Mouse (Mus musculus) heart, embryonic 11.5 days (tissue): ENCODE measurements around the gene Rhobtb3. TPM values are rescaled to one million over a fixed set of nuclear protein-coding genes. Genes with fewer than 3 reads are reported as not detected.
"Not testable (repeated sequence)": the region's sequence is repeated elsewhere in the genome, so short reads cannot be mapped to it uniquely, and the experiment has no call there.

ENCODE experiments used
- ATAC-seq: fragments of 200-750 bp; cut with Nextera tagmentation; replicated peaks from 2 replicates; pipeline ENCODE4 v1.8.0; 2017; ENCODE audit warnings: moderate library complexity; ENCODE audit not compliant: insufficient number of reproducible peaks, low FRiP score, low TSS enrichment
- H3K27ac ChIP-seq: fragments of 300-500 bp; sonication (generic); 2 replicates; pipeline ENCODE4 v1.5.1; 2014; ENCODE audit warnings: mild to moderate bottlenecking, low read depth, low read length
- H3K27me3 ChIP-seq: fragments of 300-500 bp; sonication (generic); 2 replicates; pipeline ENCODE4 v1.6.1; 2014; ENCODE audit warnings: mild to moderate bottlenecking, low read length, mixed read lengths; ENCODE audit not compliant: control insufficient read depth, insufficient read depth
- H3K36me3 ChIP-seq: fragments of 300-500 bp; sonication (generic); 2 replicates; pipeline ENCODE4 v1.6.1; 2014; ENCODE audit warnings: mild to moderate bottlenecking, low read length, moderate library complexity, mixed read lengths; ENCODE audit not compliant: control insufficient read depth, insufficient read depth
- H3K4me1 ChIP-seq: fragments of 300-500 bp; sonication (generic); 2 replicates; pipeline ENCODE4 v1.6.1; 2014; ENCODE audit warnings: low read length; ENCODE audit not compliant: control insufficient read depth, insufficient read depth
- H3K4me2 ChIP-seq: fragments of 300-500 bp; sonication (generic); 2 replicates; pipeline ENCODE4 v1.6.1; 2014; ENCODE audit warnings: mild to moderate bottlenecking, moderate library complexity
- H3K4me3 ChIP-seq: fragments of 300-500 bp; sonication (generic); 2 replicates; pipeline ENCODE4 v1.5.1; 2014; ENCODE audit warnings: low read depth, low read length
- H3K9ac ChIP-seq: fragments of 300-500 bp; sonication (generic); 2 replicates; pipeline ENCODE4 v1.6.1; 2014; ENCODE audit warnings: mild to moderate bottlenecking, low read depth, low read length, moderate library complexity
- H3K9me3 ChIP-seq: fragments of 300-500 bp; sonication (generic); replicated peaks from 2 replicates; pipeline ENCODE4 v1.6.1; 2016; ENCODE audit warnings: low read length; ENCODE audit not compliant: control insufficient read depth
- WGBS: fragments of 180-500 bp; shearing (Covaris S2); extraction: QIAGEN DNeasy Blood & Tissue Kit; methylation state at CpG from one replicate; pipeline ENCODE4 v1.1.7; 2014; ENCODE audit not compliant: insufficient replicate concordance; 5-methylcytosine and 5-hydroxymethylcytosine counted together
- polyA plus RNA-seq: library from polyadenylated mRNA; unstranded; fragments of >200 nt; fragmentation: Nextera tagmentation; extraction: Ambion mirVana; gene quantifications from 2 replicates; pipeline ENCODE4 v1.2.1, GENCODE M21; 2014

The Rhobtb3 gene
- polyA plus RNA-seq, 1 experiment from 2014 or later, result 27.4 TPM

DNA sequence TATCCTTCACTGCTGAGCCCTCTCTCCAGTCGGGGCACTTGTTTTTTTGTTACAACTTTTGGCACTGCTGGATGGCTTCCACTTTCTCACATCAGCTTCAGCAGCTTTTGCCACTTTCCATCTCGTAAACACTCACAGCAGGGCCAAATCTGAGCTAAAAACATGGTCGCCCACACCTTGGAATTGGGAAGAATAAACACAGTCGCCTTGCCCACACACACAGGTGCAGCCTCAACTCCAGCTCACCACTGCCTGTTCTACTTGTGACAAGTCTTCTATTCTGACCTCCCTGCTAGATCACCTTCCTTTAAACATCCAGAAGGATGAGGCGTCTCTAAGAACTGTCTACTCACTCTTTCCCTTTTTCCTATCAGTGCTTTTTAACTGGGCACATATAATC lies 39.1 kb downstream of the Rhobtb3 start:
- peaks cover 9% of the 10 kb centered on the region for H3K4me1 ChIP-seq
- H3K9me3 ChIP-seq, result no peaks in the 10 kb centered on the region
- no peak overlapping the region for H3K4me2 ChIP-seq
- WGBS, result 78% methylated on average over 5 of the region's 5 CpGs
- no peak overlapping the region for H3K9ac ChIP-seq
- H3K27me3 ChIP-seq, result no peaks in the 10 kb centered on the region
- no peak overlapping the region for H3K4me3 ChIP-seq
- H3K27ac ChIP-seq, result no peak overlapping the region
- no peak for ATAC-seq
- peaks cover 5% of the 10 kb centered on the region; the same call in 1 of the 2 replicates for H3K36me3 ChIP-seq

DNA sequence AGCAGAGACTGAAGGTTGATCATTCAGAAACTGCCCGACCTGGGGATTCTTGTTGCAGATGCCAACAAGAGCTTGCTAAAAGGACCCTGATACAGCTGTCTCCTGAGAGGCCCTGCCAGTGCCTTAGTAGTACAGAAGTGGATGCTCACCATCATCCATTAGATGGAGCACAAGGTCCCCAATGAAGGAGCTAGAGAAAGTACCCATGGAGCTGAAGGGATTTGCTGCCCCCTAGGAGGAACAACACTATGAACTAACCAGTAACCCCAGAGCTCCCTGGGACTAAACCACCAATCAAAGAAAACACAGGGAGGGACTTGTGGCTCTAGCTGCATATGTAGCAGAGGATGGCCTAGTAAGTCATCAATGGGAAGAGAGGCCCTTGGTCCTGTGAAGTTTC lies 42.8 kb downstream of the Rhobtb3 start:
- ATAC-seq, H3K9me3 ChIP-seq, H3K4me1 ChIP-seq, H3K9ac ChIP-seq, H3K36me3 ChIP-seq, H3K4me2 ChIP-seq, H3K27ac ChIP-seq, H3K27me3 ChIP-seq, H3K4me3 ChIP-seq: not testable (repeated sequence)
- 100% methylated on average over 1 of the region's 1 CpGs for WGBS

DNA sequence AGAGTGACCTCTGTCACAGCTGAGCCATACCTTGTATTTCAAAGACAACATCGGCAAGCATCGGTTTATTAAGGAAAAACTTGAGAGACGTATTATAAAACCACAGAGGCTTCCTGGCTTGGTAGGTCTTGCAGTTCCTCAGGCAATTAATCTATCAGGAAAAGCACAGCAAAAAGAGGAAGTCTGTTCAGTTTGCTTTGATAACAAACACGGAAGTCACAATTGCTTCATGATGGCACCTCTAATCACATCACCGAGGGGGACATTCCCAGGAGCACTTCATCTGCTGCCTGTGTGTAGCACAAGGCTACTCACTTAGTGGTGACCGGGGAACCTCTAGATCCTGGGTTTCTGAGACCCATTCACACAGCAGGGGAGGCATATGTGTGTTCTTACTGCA lies 50.8 kb downstream of the Rhobtb3 start:
- Histone ChIP-seq H3K4me1 (no peaks in the 10 kb centered on the region), H3K27me3 (no peaks in the 10 kb centered on the region), H3K36me3 (peaks cover 8% of the 10 kb centered on the region), H3K9me3 (no peaks in the 10 kb centered on the region), H3K27ac (no peak overlapping the region), H3K4me3 (no peak overlapping the region), H3K9ac (no peak overlapping the region), H3K4me2 (no peak overlapping the region)
- WGBS, result 69% methylated on average over 6 of the region's 6 CpGs
- ATAC-seq, result no peak

DNA sequence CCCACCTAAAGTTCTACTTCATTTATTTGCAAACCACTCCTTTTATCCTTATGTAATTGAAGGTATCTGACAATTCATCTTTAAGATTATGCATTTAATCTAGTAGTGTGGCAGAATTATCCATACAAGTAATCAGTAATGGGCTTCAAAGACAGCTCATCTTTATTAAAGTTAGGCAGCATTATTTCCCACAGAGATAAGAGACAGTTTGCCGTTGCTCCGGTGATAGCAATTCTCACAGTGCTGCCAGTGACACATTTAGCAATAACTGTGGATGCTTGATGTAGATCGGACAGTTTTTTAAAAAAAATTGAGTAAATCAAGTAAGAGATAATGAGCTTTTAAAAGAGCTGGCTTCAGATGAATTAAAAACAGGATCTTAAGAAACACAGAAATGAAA lies 51.4 kb downstream of the Rhobtb3 start:
- Histone ChIP-seq H3K27ac (no peak overlapping the region), H3K4me1 (no peaks in the 10 kb centered on the region), H3K9me3 (no peaks in the 10 kb centered on the region), H3K4me3 (no peak overlapping the region), H3K9ac (no peak overlapping the region), H3K36me3 (peaks cover 8% of the 10 kb centered on the region), H3K27me3 (no peaks in the 10 kb centered on the region), H3K4me2 (no peak overlapping the region)
- WGBS, result 78% methylated on average over 3 of the region's 3 CpGs
- ATAC-seq, result no peak

DNA sequence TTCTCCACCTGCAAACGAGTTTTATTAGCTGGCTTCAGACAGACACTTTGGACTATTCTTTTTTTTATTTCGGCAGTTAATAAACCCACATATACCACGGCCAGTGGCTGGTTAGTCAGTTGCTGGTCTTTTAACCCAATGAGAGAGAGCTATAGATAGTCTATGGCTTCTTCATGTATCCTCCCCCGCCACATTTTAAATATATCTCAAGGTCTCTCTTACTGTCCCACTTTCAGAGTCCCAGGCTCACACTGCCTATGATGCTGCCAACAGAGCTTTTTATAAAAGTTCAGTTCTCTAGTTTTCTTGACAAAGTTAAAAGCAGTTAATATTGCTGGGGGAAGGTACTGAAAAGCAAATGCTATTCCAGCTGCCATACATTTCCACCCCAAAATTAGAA lies 51.9 kb downstream of the Rhobtb3 start:
- H3K36me3 ChIP-seq, result peaks cover 8% of the 10 kb centered on the region
- H3K4me3 ChIP-seq, result no peak overlapping the region
- no peak for ATAC-seq
- H3K4me1 ChIP-seq, result no peaks in the 10 kb centered on the region
- H3K27me3 ChIP-seq, result no peaks in the 10 kb centered on the region
- no peak overlapping the region for H3K9ac ChIP-seq
- H3K27ac ChIP-seq, result no peak overlapping the region
- 85% methylated on average over 4 of the region's 4 CpGs for WGBS
- no peak overlapping the region for H3K4me2 ChIP-seq
- H3K9me3 ChIP-seq, result no peaks in the 10 kb centered on the region

DNA sequence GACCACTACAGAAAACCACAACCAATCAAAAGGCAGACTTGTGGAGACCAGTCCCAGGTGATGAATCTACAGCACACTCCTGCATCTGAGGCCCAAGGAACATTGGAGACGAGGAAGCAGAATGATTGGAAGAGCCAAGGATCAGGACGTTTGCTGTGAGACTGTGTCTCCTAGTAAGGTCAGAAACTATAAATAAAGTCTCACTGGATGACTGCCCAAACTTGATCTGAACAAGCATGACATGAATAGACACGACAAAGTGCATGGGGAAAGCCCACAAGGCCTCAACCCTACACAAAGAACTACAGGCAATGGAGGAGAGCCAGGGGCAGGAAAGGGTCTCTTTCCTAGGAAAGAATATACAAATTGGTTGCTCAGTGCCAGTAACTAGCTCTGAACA lies 59.9 kb downstream of the Rhobtb3 start:
- no peaks in the 10 kb centered on the region for H3K4me1 ChIP-seq
- 63% methylated on average over 3 of the region's 3 CpGs for WGBS
- no peak overlapping the region for H3K4me2 ChIP-seq
- H3K27ac ChIP-seq, result no peak overlapping the region
- peaks cover 3% of the 10 kb centered on the region; the same call in 1 of the 2 replicates for H3K36me3 ChIP-seq
- no peaks in the 10 kb centered on the region for H3K9me3 ChIP-seq
- H3K9ac ChIP-seq, result no peak overlapping the region
- H3K4me3 ChIP-seq, result no peak overlapping the region
- no peak for ATAC-seq
- no peaks in the 10 kb centered on the region for H3K27me3 ChIP-seq

DNA sequence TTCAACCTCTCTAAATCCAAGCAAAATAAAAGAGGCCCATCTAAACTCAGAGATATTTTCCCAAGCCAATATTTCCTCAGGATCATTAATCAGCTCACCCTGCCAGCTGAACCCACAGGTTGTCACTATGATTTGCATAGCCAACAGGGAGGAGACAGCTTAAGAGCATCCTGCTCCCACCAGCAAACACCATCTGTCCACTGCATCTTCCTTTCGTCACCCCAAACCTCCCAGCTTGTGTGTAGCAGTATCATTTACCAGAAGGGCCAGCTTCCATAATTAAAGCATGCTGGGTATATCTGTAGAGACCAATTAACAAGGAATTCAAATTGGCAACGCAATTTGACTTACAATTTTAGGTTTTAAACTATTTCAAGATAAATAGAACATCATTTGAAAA lies 63.2 kb downstream of the Rhobtb3 start:
- ATAC-seq, result no peak
- Histone ChIP-seq H3K36me3 (peaks cover 3% of the 10 kb centered on the region; the same call in 1 of the 2 replicates), H3K27ac (no peak overlapping the region), H3K4me3 (no peak overlapping the region), H3K9ac (no peak overlapping the region), H3K4me2 (no peak overlapping the region), H3K9me3 (no peaks in the 10 kb centered on the region), H3K27me3 (no peaks in the 10 kb centered on the region), H3K4me1 (no peaks in the 10 kb centered on the region)
- WGBS, result 86% methylated on average over 2 of the region's 2 CpGs

DNA sequence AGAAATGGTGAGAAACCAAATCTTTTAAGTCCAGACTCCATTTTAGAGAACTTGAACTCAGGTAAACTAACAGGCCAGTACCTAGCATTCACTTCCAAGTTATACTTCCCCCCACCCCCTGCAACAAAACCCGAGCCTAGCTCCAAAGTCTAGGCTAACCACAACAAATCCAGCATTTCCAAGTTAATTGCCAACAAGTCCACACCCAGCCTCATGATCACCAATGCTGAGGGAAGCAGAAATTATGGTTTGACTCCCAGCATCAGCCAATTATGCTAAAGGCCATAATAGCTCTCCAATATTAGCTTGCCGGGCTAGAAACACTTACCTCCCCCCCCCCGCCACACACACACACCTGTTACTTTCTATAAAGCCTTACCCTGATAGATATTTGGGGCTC lies 64.0 kb downstream of the Rhobtb3 start:
- no peaks in the 10 kb centered on the region for H3K27me3 ChIP-seq
- no peak overlapping the region for H3K9ac ChIP-seq
- no peak overlapping the region for H3K4me2 ChIP-seq
- peaks cover 1% of the 10 kb centered on the region; the same call in 1 of the 2 replicates for H3K36me3 ChIP-seq
- ATAC-seq, result no peak
- H3K4me1 ChIP-seq, result no peaks in the 10 kb centered on the region
- H3K9me3 ChIP-seq, result no peaks in the 10 kb centered on the region
- no peak overlapping the region for H3K4me3 ChIP-seq
- H3K27ac ChIP-seq, result no peak overlapping the region
- WGBS, result 86% methylated on average over 3 of the region's 3 CpGs

DNA sequence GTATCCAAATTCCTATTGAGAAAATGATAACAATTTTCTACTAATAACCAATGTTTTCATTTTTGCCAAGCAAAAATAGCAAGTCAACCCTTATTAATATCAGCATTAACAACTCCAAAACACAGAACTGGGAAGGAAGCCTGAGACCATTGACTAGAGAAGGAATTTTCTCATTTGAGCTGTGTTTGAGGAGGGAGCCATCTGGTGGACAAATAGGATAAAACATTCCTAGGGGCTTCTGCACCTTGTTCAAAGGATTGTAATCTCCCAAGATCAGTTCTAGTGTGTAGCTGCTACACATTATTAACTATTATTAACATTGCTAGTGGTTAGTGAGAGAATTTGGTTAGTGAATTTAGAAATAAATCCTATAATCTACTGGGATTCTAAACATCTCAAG lies 65.8 kb downstream of the Rhobtb3 start:
- ATAC-seq, result no peak
- Histone ChIP-seq H3K27me3 (no peaks in the 10 kb centered on the region), H3K36me3 (peaks cover 3% of the 10 kb centered on the region), H3K27ac (no peak overlapping the region), H3K9me3 (no peaks in the 10 kb centered on the region), H3K9ac (no peak overlapping the region), H3K4me3 (no peak overlapping the region), H3K4me1 (no peaks in the 10 kb centered on the region), H3K4me2 (no peak overlapping the region)
